In the genomic region with DNA sequence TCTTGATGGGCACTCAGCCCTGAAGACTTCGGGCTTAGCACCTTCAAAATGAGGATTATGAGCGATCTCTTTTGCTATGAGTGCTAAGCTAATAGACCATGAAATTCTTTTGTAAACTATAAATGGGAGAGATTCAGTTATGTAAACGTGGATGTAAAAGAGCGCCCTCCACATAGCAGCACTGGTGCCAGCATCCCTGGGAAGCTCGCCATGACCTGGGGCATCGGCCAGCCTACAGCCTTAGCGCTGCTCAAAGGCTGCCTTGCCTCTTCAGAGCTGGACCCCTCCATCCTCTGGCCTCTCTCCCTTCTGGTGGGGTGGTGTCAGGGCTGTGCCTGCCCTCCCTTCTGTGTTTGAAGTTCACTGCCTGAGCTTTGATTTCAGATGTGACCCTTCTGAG, we compare ENCODE assay signal across 20 mouse cellular contexts. TPM values are rescaled to one million over a fixed set of nuclear protein-coding genes. Genes with fewer than 3 reads are reported as not detected.
A peak's percentile ranks its signal among the peaks of the same experiment; 100 is the strongest.
DNase-seq lines count a peak whose midpoint lies in the region; ATAC-seq and TF ChIP-seq lines count a peak whose summit lies in the region.
"Had no signal": no experiment of that assay in that cellular context is flagged by ENCODE, and none has a peak within 500 bp of the region (broad histone marks: within the 10 kb centered on the region; RNA-seq: fewer than 3 reads in every experiment).

No protein-coding gene starts in this region.

- H3K27ac ChIP-seq in cerebellum, adult 2 months (ENCODE audit: insufficient read depth, low read length), result no peak overlapping the region
- H3K27ac ChIP-seq: embryonic facial prominence, embryonic 15.5 days; heart, embryonic 10.5 days; hindbrain, embryonic 10.5 days; hindbrain, postnatal 0 days; limb, embryonic 10.5 days; stomach, postnatal 0 days had no signal

- H3K27me3 ChIP-seq in cerebellum, adult 2 months (ENCODE audit: control insufficient read depth, insufficient read depth, low read length), result no peaks in the 10 kb centered on the region
- H3K27me3 ChIP-seq: embryonic facial prominence, embryonic 15.5 days had no signal

- peaks cover 2% of the 10 kb centered on the region; the same call in 1 of the 2 replicates for H3K4me1 ChIP-seq in cerebellum, adult 2 months (ENCODE audit: control insufficient read depth, insufficient read depth, low read length)
- H3K4me1 ChIP-seq: limb, embryonic 10.5 days had no signal

- 26% methylated on average over 7 of the region's 7 CpGs for WGBS in cerebellum, adult 2 months

- no peak for TF ChIP-seq CTCF in cerebellum, adult 2 months (IDR thresholded peaks at IDR 0.05; ENCODE audit: borderline replicate concordance, insufficient read depth, low read depth, low read length)

- no peak for ATAC-seq in cerebellum, adult (ENCODE audit: insufficient number of reproducible peaks, low FRiP score, low TSS enrichment)
- ATAC-seq: forebrain, embryonic 16.5 days; hindbrain, postnatal 0 days; liver, postnatal 0 days had no signal

- H3K4me3 ChIP-seq in cerebellum, adult 2 months (replicated peaks; ENCODE audit: insufficient read depth, low read depth, low read length), result no peak overlapping the region
- H3K4me3 ChIP-seq: embryonic facial prominence, embryonic 15.5 days; heart, embryonic 10.5 days; hindbrain, embryonic 10.5 days; limb, embryonic 10.5 days; megakaryocyte, embryonic 14.5 days had no signal

- DNase-seq in cerebellum, adult 2 months, result peak; percentile 36 to 37
- peak; percentile 25 for DNase-seq in left cerebral cortex, postnatal 4 days
- no peak for DNase-seq in left cerebral cortex, postnatal 14 days (ENCODE audit: low spot score in 2 of 2)
- DNase-seq in NIH3T3 (ENCODE audit: low read depth), result peak; percentile 28
- DNase-seq in cerebellum, postnatal 14 days, result peak; percentile 46 to 54
- DNase-seq in adrenal gland, adult (ENCODE audit: inconsistent age in 2 of 2, low spot score in 1 of 2), result no peak
- DNase-seq: kidney, adult 11 months; liver, postnatal 0 days; right cerebral cortex, adult 18-20 months; thymus, postnatal 14 days had no signal

- TF ChIP-seq POLR2A in cerebellum, adult 2 months (IDR thresholded peaks at IDR 0.05; ENCODE audit: borderline replicate concordance, insufficient read depth, low read length), result no peak

- intact Hi-C loops in left cerebral cortex, postnatal 4 days (cut with DNase I), result no loop called here
- intact Hi-C loops in left cerebral cortex, postnatal 14 days (cut with DNase I), result no loop called here

RNA-seq across cellular contexts. Expression of a gene that starts 52.5 kb away (rescaled TPM):
- polyA plus RNA-seq in cerebellum, adult 2 months (2012; rRNA removed), result 30.1 and 31.2 TPM in 2 replicates
- 10 to 100 TPM; 70.6 to 78.6 TPM for total RNA-seq in left cerebral cortex, postnatal 4 days (2021)
- total RNA-seq in left cerebral cortex, postnatal 14 days (2021), result 10 to 100 TPM; 87.7 to 90.8 TPM
- polyA plus RNA-seq: G1E had no signal

RNA-seq across cellular contexts. Expression of a gene that starts 55.6 kb away (rescaled TPM):
- 103 and 107 TPM in 2 replicates for polyA plus RNA-seq in cerebellum, adult 2 months (2012; rRNA removed)
- 100 to 1,000 TPM; 106 to 113 TPM for total RNA-seq in left cerebral cortex, postnatal 4 days (2021)
- 100 to 1,000 TPM; 203 to 219 TPM for total RNA-seq in left cerebral cortex, postnatal 14 days (2021)
- polyA plus RNA-seq: G1E had no signal

Comparison
In these comparisons a context has a peak if more than half of its experiments do, and no peak if none do; other contexts are left out.
1. DNase-seq: peak in cerebellum, adult 2 months (2 of 2), left cerebral cortex, postnatal 4 days (single experiment), NIH3T3 (single experiment) and cerebellum, postnatal 14 days (2 of 2); none in left cerebral cortex, postnatal 14 days (0 of 2) and adrenal gland, adult (0 of 2).